In the genomic region with DNA sequence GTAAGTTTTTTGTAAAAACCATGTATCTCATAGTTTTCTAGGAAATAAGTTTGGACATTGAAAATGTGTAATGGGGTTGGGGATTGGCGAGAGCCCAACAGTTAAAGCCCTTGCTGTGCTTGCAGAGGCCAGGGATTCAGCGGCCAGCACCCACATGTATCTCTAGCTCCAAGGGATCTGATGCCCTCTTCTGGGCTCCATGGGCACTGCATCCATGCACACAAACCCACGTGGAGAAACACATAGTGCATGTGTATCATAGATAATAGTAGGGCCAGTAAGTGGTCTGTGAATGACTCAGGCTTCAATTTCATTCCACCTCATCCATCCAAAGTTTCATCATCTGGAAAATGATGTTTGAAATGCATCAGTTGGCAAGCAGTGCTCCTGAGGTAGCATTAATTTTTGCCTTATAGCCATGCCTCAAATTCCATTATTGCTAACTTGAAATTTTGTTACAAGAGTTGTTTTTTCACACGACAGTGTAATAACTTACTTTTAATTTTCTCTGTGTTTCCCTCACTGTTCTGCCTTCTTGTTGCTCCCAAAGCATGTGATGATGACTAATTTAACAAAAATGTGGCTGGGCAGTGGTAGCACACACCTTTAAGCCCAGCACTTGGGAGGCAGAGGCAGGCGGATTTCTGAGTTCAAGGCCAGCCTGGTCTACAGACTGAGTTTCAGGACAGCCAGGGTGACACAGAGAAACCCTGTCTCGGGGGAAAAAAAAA, we compare ENCODE assay signal across 8 mouse cellular contexts.
DNase-seq lines count a peak whose midpoint lies in the region; ATAC-seq lines count a peak whose summit lies in the region.

No protein-coding gene starts in this region.

- H3K4me1 ChIP-seq in forebrain, embryonic 15.5 days = no peaks in the 10 kb centered on the region

- no peaks in the 10 kb centered on the region for H3K9me3 ChIP-seq in forebrain, embryonic 15.5 days

- H3K4me2 ChIP-seq in forebrain, embryonic 15.5 days (replicated peaks) = no peak overlapping the region

- no peaks in the 10 kb centered on the region for H3K27me3 ChIP-seq in forebrain, embryonic 15.5 days

- H3K4me3 ChIP-seq in forebrain, embryonic 15.5 days = no peak overlapping the region

- peak; percentile 50 for DNase-seq in embryo, embryonic 10 days (ENCODE audit: low spot score)
- no peak for DNase-seq in embryo, embryonic 11 days
- peak; percentile 40 for DNase-seq in retina, postnatal 1 day
- DNase-seq in retina, embryonic 14.5 days (ENCODE audit: low spot score) = no peak
- DNase-seq in testis, postnatal 10 days (ENCODE audit: low spot score) = peak; percentile 49
- DNase-seq in left cerebral cortex, adult 11 months (ENCODE audit: low spot score) = no peak

- no peaks in the 10 kb centered on the region for H3K36me3 ChIP-seq in forebrain, embryonic 15.5 days

- no peak overlapping the region for H3K9ac ChIP-seq in forebrain, embryonic 15.5 days (replicated peaks)

- H3K27ac ChIP-seq in forebrain, embryonic 15.5 days (replicated peaks) = no peak overlapping the region

- WGBS in forebrain, embryonic 15.5 days = 67% methylated on average over 6 of the region's 6 CpGs

- ATAC-seq in erythroid progenitor cell, adult 5-6 weeks (replicated peaks; ENCODE audit: low FRiP score, poor library complexity, severe bottlenecking) = peak; percentile 63; the same call in 1 of the 2 replicates
- ATAC-seq in forebrain, embryonic 15.5 days (replicated peaks) = no peak

Comparison
In these comparisons a context has a peak if more than half of its experiments do, and no peak if none do; other contexts are left out.
1. DNase-seq: peak in embryo, embryonic 10 days (single experiment), retina, postnatal 1 day (single experiment) and testis, postnatal 10 days (single experiment); none in embryo, embryonic 11 days (single experiment), retina, embryonic 14.5 days (single experiment) and left cerebral cortex, adult 11 months (single experiment).